Mouse (Mus musculus) limb, embryonic 11.5 days (tissue): ENCODE data around the gene Psmd12. TPM values are rescaled to one million over a fixed set of nuclear protein-coding genes. Genes with fewer than 3 reads are reported as not detected.

Experiments
- ATAC-seq: fragments of 200-750 bp; cut with Nextera tagmentation; 2 replicates; pipeline ENCODE4 v1.8.0; 2017; ENCODE audit warnings: low read depth; ENCODE audit not compliant: insufficient number of reproducible peaks, low FRiP score, low TSS enrichment
- DNase-seq: peaks from one replicate; pipeline ENCODE4 v3.0.0-alpha.2; 2015; ENCODE audit warnings: low spot score
- H3K27ac ChIP-seq: fragments of 300-500 bp; sonication (generic); replicated peaks from 2 replicates; pipeline ENCODE4 v1.5.1; 2014; ENCODE audit warnings: low read depth, mild to moderate bottlenecking, low read length
- H3K27me3 ChIP-seq: fragments of 300-500 bp; sonication (generic); 2 replicates; pipeline ENCODE4 v1.6.1; 2014; ENCODE audit warnings: mild to moderate bottlenecking, low read length, mixed read lengths; ENCODE audit not compliant: control insufficient read depth, insufficient read depth
- H3K36me3 ChIP-seq: fragments of 300-500 bp; sonication (generic); 2 replicates; pipeline ENCODE4 v1.6.1; 2014; ENCODE audit warnings: mild to moderate bottlenecking, low read length, moderate library complexity, mixed read lengths; ENCODE audit not compliant: control insufficient read depth, insufficient read depth
- H3K4me1 ChIP-seq: fragments of 300-500 bp; sonication (generic); 2 replicates; pipeline ENCODE4 v1.6.1; 2014; ENCODE audit warnings: low read length, mixed read lengths; ENCODE audit not compliant: control insufficient read depth, insufficient read depth
- H3K4me2 ChIP-seq: fragments of 300-500 bp; sonication (generic); 2 replicates; pipeline ENCODE4 v1.6.1; 2014; ENCODE audit warnings: low read depth, mild to moderate bottlenecking, moderate library complexity; ENCODE audit not compliant: severe bottlenecking
- H3K4me3 ChIP-seq: fragments of 300-500 bp; sonication (generic); 2 replicates; pipeline ENCODE4 v1.5.1; 2014; ENCODE audit warnings: low read depth, low read length
- H3K9ac ChIP-seq: fragments of 300-500 bp; sonication (generic); 2 replicates; pipeline ENCODE4 v1.6.1; 2014; ENCODE audit warnings: mild to moderate bottlenecking, low read length
- H3K9me3 ChIP-seq: fragments of 300-500 bp; sonication (generic); 2 replicates; pipeline ENCODE4 v1.6.1; 2016; ENCODE audit warnings: low read length; ENCODE audit not compliant: control insufficient read depth
- WGBS: fragments of 180-500 bp; shearing (Covaris S2); extraction: QIAGEN DNeasy Blood & Tissue Kit; methylation state at CpG from one replicate; pipeline ENCODE4 v1.1.7; 2014; 5-methylcytosine and 5-hydroxymethylcytosine counted together
- polyA plus RNA-seq: library from polyadenylated mRNA; unstranded; fragments of >200 nt; fragmentation: Nextera tagmentation; extraction: Ambion mirVana; gene quantifications from 2 replicates; pipeline ENCODE4 v1.2.1, GENCODE M21; 2014

Gene Psmd12
- polyA plus RNA-seq, 1 experiment from 2014 or later, result 234 TPM

GRCm38 (mm10) chr11:107454546-107455462 lies 24.5 kb upstream of the Psmd12 start:
- Histone ChIP-seq H3K27ac (no peak overlapping the region), H3K36me3 (peaks cover 2% of the 10 kb centered on the region; the same call in 1 of the 2 replicates), H3K4me1 (no peaks in the 10 kb centered on the region), H3K9me3 (no peaks in the 10 kb centered on the region), H3K4me3 (no peak overlapping the region), H3K27me3 (no peaks in the 10 kb centered on the region), H3K4me2 (no peak overlapping the region), H3K9ac (no peak overlapping the region)
- no peak for ATAC-seq
- DNase-seq, result no peak
- 62% methylated on average over 19 of the region's 19 CpGs for WGBS

- H3K36me3 ChIP-seq, result peaks cover 2% of the 10 kb centered on the region; the same call in 1 of the 2 replicates
- H3K4me2 ChIP-seq, result no peak overlapping the region
- H3K9me3 ChIP-seq, result no peaks in the 10 kb centered on the region
- ATAC-seq (no peak), DNase-seq (no peak)
- no peak overlapping the region for H3K27ac ChIP-seq
- no peaks in the 10 kb centered on the region for H3K4me1 ChIP-seq
- no peaks in the 10 kb centered on the region for H3K27me3 ChIP-seq
- H3K9ac ChIP-seq, result no peak overlapping the region
- no peak overlapping the region for H3K4me3 ChIP-seq
- 90% methylated on average over 3 of the region's 3 CpGs for WGBS
These were observed 22.0 kb upstream of the Psmd12 start for GRCm38 (mm10) chr11:107457282-107457681.

- ATAC-seq (no peak), DNase-seq (no peak)
- 88% methylated on average over 12 of the region's 12 CpGs for WGBS
- Histone ChIP-seq H3K27me3 (no peaks in the 10 kb centered on the region), H3K4me1 (no peaks in the 10 kb centered on the region), H3K36me3 (peaks cover 2% of the 10 kb centered on the region; the same call in 1 of the 2 replicates), H3K9me3 (no peaks in the 10 kb centered on the region), H3K4me2 (no peak overlapping the region), H3K27ac (no peak overlapping the region), H3K4me3 (no peak overlapping the region), H3K9ac (no peak overlapping the region)
These were observed 21.0 kb upstream of the Psmd12 start for GRCm38 (mm10) chr11:107458286-107458685.

GRCm38 (mm10) chr11:107458986-107459385 lies 20.3 kb upstream of the Psmd12 start:
- no peak for ATAC-seq
- no peak overlapping the region for H3K4me2 ChIP-seq
- 92% methylated on average over 7 of the region's 7 CpGs for WGBS
- no peak overlapping the region for H3K27ac ChIP-seq
- peaks cover 2% of the 10 kb centered on the region; the same call in 1 of the 2 replicates for H3K36me3 ChIP-seq
- no peak overlapping the region for H3K9ac ChIP-seq
- no peak overlapping the region for H3K4me3 ChIP-seq
- no peaks in the 10 kb centered on the region for H3K27me3 ChIP-seq
- no peaks in the 10 kb centered on the region for H3K4me1 ChIP-seq
- no peaks in the 10 kb centered on the region for H3K9me3 ChIP-seq
- DNase-seq, result no peak

GRCm38 (mm10) chr11:107459828-107460227 lies 19.5 kb upstream of the Psmd12 start:
- Histone ChIP-seq H3K27me3 (no peaks in the 10 kb centered on the region), H3K36me3 (0 out of 2 replicates have a peak, but pooled peaks cover 2% of the 10 kb centered on the region), H3K27ac (no peak overlapping the region), H3K4me2 (no peak overlapping the region), H3K4me3 (no peak overlapping the region), H3K9me3 (no peaks in the 10 kb centered on the region), H3K4me1 (no peaks in the 10 kb centered on the region), H3K9ac (no peak overlapping the region; the same call in 1 of the 2 replicates)
- ATAC-seq, result no peak
- no peak for DNase-seq
- 86% methylated on average over 7 of the region's 7 CpGs for WGBS

GRCm38 (mm10) chr11:107462478-107462877 lies 16.8 kb upstream of the Psmd12 start:
- ATAC-seq (no peak), DNase-seq (no peak)
- Histone ChIP-seq H3K9ac (no peak overlapping the region), H3K4me3 (no peak overlapping the region), H3K4me1 (no peaks in the 10 kb centered on the region; the same call in 1 of the 2 replicates), H3K4me2 (no peak overlapping the region), H3K27me3 (no peaks in the 10 kb centered on the region), H3K36me3 (0 out of 2 replicates have a peak, but pooled peaks cover 2% of the 10 kb centered on the region), H3K9me3 (no peaks in the 10 kb centered on the region), H3K27ac (no peak overlapping the region)
- WGBS, result 98% methylated on average over 3 of the region's 3 CpGs

GRCm38 (mm10) chr11:107463251-107463681 lies 16.0 kb upstream of the Psmd12 start:
- H3K27ac ChIP-seq, result no peak overlapping the region
- no peak for DNase-seq
- H3K9ac ChIP-seq, result no peak overlapping the region
- H3K36me3 ChIP-seq, result no peaks in the 10 kb centered on the region
- 89% methylated on average over 12 of the region's 12 CpGs for WGBS
- no peak overlapping the region for H3K4me3 ChIP-seq
- no peaks in the 10 kb centered on the region for H3K27me3 ChIP-seq
- no peak overlapping the region for H3K4me2 ChIP-seq
- peaks cover 2% of the 10 kb centered on the region for H3K4me1 ChIP-seq
- no peak for ATAC-seq
- H3K9me3 ChIP-seq, result no peaks in the 10 kb centered on the region

GRCm38 (mm10) chr11:107464141-107464540 lies 15.1 kb upstream of the Psmd12 start:
- 83% methylated on average over 6 of the region's 6 CpGs for WGBS
- Histone ChIP-seq H3K4me3 (no peak overlapping the region), H3K27ac (no peak overlapping the region), H3K27me3 (no peaks in the 10 kb centered on the region), H3K4me2 (no peak overlapping the region), H3K9ac (no peak overlapping the region), H3K4me1 (peaks cover 6% of the 10 kb centered on the region), H3K9me3 (no peaks in the 10 kb centered on the region), H3K36me3 (no peaks in the 10 kb centered on the region)
- ATAC-seq (no peak), DNase-seq (no peak)
